ENCODE assay signal across 15 mouse cellular contexts in the genomic region with DNA sequence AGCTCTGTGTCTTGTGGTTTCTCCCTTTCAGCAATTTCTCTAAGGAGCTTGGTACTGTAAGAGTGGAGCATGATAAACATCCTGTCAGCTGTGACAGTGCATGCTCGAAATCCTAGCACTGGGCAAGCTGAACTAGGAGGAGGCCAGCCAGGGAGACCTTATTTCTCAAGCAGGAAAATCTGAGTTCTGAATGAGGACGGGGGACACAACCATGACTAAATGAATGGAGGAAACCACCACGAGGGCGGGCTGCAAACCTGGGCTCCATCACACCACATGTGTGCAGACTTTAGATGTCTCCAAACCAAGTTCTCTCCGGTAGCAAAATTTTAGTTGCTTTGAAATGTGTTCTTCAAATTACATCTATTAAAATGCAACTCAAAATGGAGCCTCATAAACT.
"Had no signal": no experiment of that assay in that cellular context is flagged by ENCODE, and none has a peak within 500 bp of the region (broad histone marks: within the 10 kb centered on the region; RNA-seq: fewer than 3 reads in every experiment).

No protein-coding gene starts in this region.

- H3K4me1 ChIP-seq: liver, embryonic 12.5 days; liver, embryonic 15.5 days; lung, embryonic 15.5 days had no signal

- H3K36me3 ChIP-seq: liver, embryonic 12.5 days; liver, embryonic 15.5 days; lung, embryonic 15.5 days; midbrain, embryonic 10.5 days; midbrain, embryonic 13.5 days had no signal

- H3K27ac ChIP-seq: kidney, postnatal 0 days; layer of hippocampus, adult 2 months; liver, embryonic 12.5 days; liver, embryonic 15.5 days; lung, embryonic 15.5 days; midbrain, embryonic 10.5 days; midbrain, embryonic 13.5 days had no signal

- H3K9me3 ChIP-seq: liver, embryonic 12.5 days; liver, embryonic 15.5 days; lung, embryonic 15.5 days; midbrain, embryonic 10.5 days; midbrain, embryonic 13.5 days had no signal

- H3K9ac ChIP-seq: liver, embryonic 12.5 days; liver, embryonic 15.5 days; lung, embryonic 15.5 days; midbrain, embryonic 13.5 days had no signal

- H3K4me3 ChIP-seq: layer of hippocampus, adult 2 months; liver, embryonic 12.5 days; liver, embryonic 15.5 days; lung, embryonic 15.5 days; midbrain, embryonic 10.5 days; midbrain, embryonic 13.5 days had no signal

- H3K4me2 ChIP-seq: liver, embryonic 12.5 days; liver, embryonic 15.5 days; lung, embryonic 15.5 days had no signal

- H3K27me3 ChIP-seq: lung, embryonic 15.5 days; midbrain, embryonic 13.5 days had no signal

- ATAC-seq: intestine, postnatal 0 days; liver, embryonic 12.5 days; midbrain, embryonic 13.5 days had no signal

- DNase-seq: kidney, adult 2 months; kidney, postnatal 25 days; layer of hippocampus, adult 9-11 months; lung, adult 18-20 months; lung, postnatal 10 days; lung, postnatal 36 days; thymus, postnatal 36 days had no signal
